In the genomic region with DNA sequence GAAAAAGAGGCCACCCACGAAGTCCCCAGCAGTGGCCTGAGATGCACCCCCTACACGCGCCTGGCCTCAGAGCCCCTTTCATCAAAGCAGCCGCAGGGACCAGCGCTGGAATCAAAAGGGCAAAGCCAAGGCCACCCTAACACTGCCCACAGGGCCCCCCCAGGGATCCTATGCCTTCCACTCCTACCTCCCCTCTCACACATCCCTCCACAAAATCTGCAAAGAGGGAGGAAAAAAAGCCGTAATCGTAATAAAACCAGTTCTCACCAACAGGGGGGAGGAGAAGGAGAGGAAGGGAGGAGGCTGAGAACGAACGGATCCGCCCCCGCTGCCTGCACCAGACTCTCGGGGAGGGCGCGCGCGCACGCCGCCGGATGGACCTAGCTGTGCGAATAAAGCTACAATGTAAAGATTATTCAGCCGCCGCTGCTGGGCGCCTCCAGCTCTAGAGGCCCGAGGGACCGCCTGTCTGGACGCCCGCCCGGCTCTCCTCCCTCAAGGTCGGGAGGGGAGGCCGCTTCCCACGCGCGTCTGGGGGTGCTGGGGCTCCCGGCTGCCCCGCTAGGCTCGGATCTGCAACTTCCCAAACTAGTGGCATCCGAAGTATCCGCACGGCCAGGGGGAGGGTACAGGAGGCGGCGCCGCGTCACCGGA, we compare ENCODE assay signal across 8 mouse cellular contexts. TPM values are rescaled to one million over a fixed set of nuclear protein-coding genes. Genes with fewer than 3 reads are reported as not detected.
DNase-seq lines count a peak whose midpoint lies in the region; ATAC-seq and TF ChIP-seq lines count a peak whose summit lies in the region.

No protein-coding gene starts in this region.

- peak; percentile 77 for DNase-seq in ovary, adult 18-20 months (ENCODE audit: low spot score)
- no peak for DNase-seq in ovary, postnatal 10 days (ENCODE audit: low spot score)
- DNase-seq in embryonic facial prominence, embryonic 11.5 days (ENCODE audit: low spot score), result peak; percentile 87
- DNase-seq in heart, adult 8-10 months (ENCODE audit: low spot score), result peak; percentile 74
- DNase-seq in kidney, adult 8-10 months, result peak; percentile 63 to 70
- DNase-seq in limb, embryonic 14.5 days (ENCODE audit: low spot score), result peak; percentile 92
- peak; percentile 76 to 87 for DNase-seq in spleen, postnatal 4 days (ENCODE audit: low spot score in 2 of 2)

- H3K4me2 ChIP-seq in embryonic facial prominence, embryonic 11.5 days (ENCODE audit: low read depth, low read length), result peak overlapping the region; percentile 90
- peak overlapping the region; percentile 80 for H3K4me2 ChIP-seq in limb, embryonic 14.5 days (replicated peaks; ENCODE audit: low read depth, low read length, severe bottlenecking)
- peak overlapping the region; percentile 91 for H3K4me2 ChIP-seq in midbrain, embryonic 15.5 days

- H3K36me3 ChIP-seq in embryonic facial prominence, embryonic 11.5 days (replicated peaks; ENCODE audit: control insufficient read depth, insufficient read depth, low read depth, low read length), result no peaks in the 10 kb centered on the region
- H3K36me3 ChIP-seq in limb, embryonic 14.5 days (ENCODE audit: control insufficient read depth, insufficient read depth, low read length), result no peaks in the 10 kb centered on the region
- H3K36me3 ChIP-seq in midbrain, embryonic 15.5 days (replicated peaks), result no peaks in the 10 kb centered on the region

- 0 out of 2 replicates have a peak, but pooled peaks have one; percentile 18 for TF ChIP-seq POLR2A in limb, embryonic 14.5 days (IDR thresholded peaks at IDR 0.05; ENCODE audit: borderline replicate concordance, extremely low read depth, insufficient read depth, insufficient read length)

- H3K4me1 ChIP-seq in embryonic facial prominence, embryonic 11.5 days (ENCODE audit: control insufficient read depth, insufficient read depth, low read length), result no peaks in the 10 kb centered on the region; the same call in 1 of the 2 replicates
- peaks cover 55% of the 10 kb centered on the region for H3K4me1 ChIP-seq in limb, embryonic 14.5 days (ENCODE audit: control insufficient read depth, insufficient read depth, low read length)
- peaks cover 54% of the 10 kb centered on the region for H3K4me1 ChIP-seq in midbrain, embryonic 15.5 days

- peak overlapping the region; percentile 73 for H3K9ac ChIP-seq in embryonic facial prominence, embryonic 11.5 days (replicated peaks; ENCODE audit: low read length)
- H3K9ac ChIP-seq in limb, embryonic 14.5 days (ENCODE audit: low read depth, low read length, severe bottlenecking), result peak overlapping the region; percentile 90
- H3K9ac ChIP-seq in midbrain, embryonic 15.5 days, result peak overlapping the region; percentile 79

- H3K9me3 ChIP-seq in embryonic facial prominence, embryonic 11.5 days (replicated peaks; ENCODE audit: control insufficient read depth, low read length), result no peaks in the 10 kb centered on the region
- no peaks in the 10 kb centered on the region for H3K9me3 ChIP-seq in limb, embryonic 14.5 days (ENCODE audit: control insufficient read depth, low read length)
- no peaks in the 10 kb centered on the region for H3K9me3 ChIP-seq in midbrain, embryonic 15.5 days

- H3K4me3 ChIP-seq in embryonic facial prominence, embryonic 11.5 days (ENCODE audit: low read depth, low read length), result peak overlapping the region; percentile 69
- peak overlapping the region; percentile 91 for H3K4me3 ChIP-seq in limb, embryonic 14.5 days (replicated peaks; ENCODE audit: low read length)
- peak overlapping the region; percentile 52 for H3K4me3 ChIP-seq in midbrain, embryonic 15.5 days

- WGBS in embryonic facial prominence, embryonic 11.5 days, result under 1% methylated on average over 42 of the region's 44 CpGs
- WGBS in limb, embryonic 14.5 days, result 1% methylated on average over 44 of the region's 44 CpGs
- whole genome bisulfite sequencing in midbrain, embryonic 15.5 days, result under 1% methylated on average over 44 of the region's 44 CpGs

- no peak; the same call in 1 of the 2 replicates for ATAC-seq in embryonic facial prominence, embryonic 11.5 days (replicated peaks; ENCODE audit: insufficient number of reproducible peaks, low FRiP score, low TSS enrichment, low read depth)
- peak; percentile 53 for ATAC-seq in limb, embryonic 14.5 days (ENCODE audit: low FRiP score, low read depth)
- peak; percentile 17 for ATAC-seq in midbrain, embryonic 15.5 days (replicated peaks)

- no peaks in the 10 kb centered on the region for H3K27me3 ChIP-seq in embryonic facial prominence, embryonic 11.5 days (ENCODE audit: control insufficient read depth, insufficient read depth, low read length)
- H3K27me3 ChIP-seq in limb, embryonic 14.5 days (ENCODE audit: control insufficient read depth, insufficient read depth, low read length), result no peaks in the 10 kb centered on the region
- H3K27me3 ChIP-seq in midbrain, embryonic 15.5 days (replicated peaks), result no peaks in the 10 kb centered on the region

- peak overlapping the region; percentile 85 for H3K27ac ChIP-seq in embryonic facial prominence, embryonic 11.5 days (replicated peaks; ENCODE audit: low read depth, low read length)
- peak overlapping the region; percentile 89 for H3K27ac ChIP-seq in limb, embryonic 14.5 days (replicated peaks; ENCODE audit: low read depth, low read length)
- H3K27ac ChIP-seq in midbrain, embryonic 15.5 days, result peak overlapping the region; percentile 91

RNA-seq across cellular contexts. Expression of a gene that starts 1.4 kb away (rescaled TPM):
- polyA plus RNA-seq in embryonic facial prominence, embryonic 11.5 days (2014; fragmentation: Nextera tagmentation; extraction: Ambion mirVana), result 12.4 and 15.0 TPM in 2 replicates
- 10 to 100 TPM; 81.6 to 92.4 (median 84.5) TPM for total RNA-seq in heart, adult 8-10 months (2022)
- polyA plus RNA-seq in limb, embryonic 14.5 days (2012; rRNA removed), result 75.9 and 89.8 TPM in 2 replicates
- 37.0 and 39.3 TPM in 2 replicates for polyA plus RNA-seq in limb, embryonic 14.5 days (2014; fragmentation: Nextera tagmentation; extraction: Ambion mirVana)
- polyA plus RNA-seq in midbrain, embryonic 15.5 days (2015; fragmentation: Nextera tagmentation; extraction: Ambion mirVana), result 25.6 and 27.6 TPM in 2 replicates
